Mouse (Mus musculus): ENCODE measurements around the gene Zfp367.

GRCm38 (mm10) chr13:64198310-64198709, 45.3 kb upstream of the Zfp367 start:
- no peak for TF ChIP-seq GATA1 (IDR thresholded peaks at IDR 0.05; ENCODE audit: low read length)
- TF ChIP-seq TAL1 (IDR thresholded peaks at IDR 0.05; ENCODE audit: low read length): no peak
